Mouse (Mus musculus) embryonic facial prominence, embryonic 13.5 days (tissue): ENCODE data around the gene Upk1b. TPM values are rescaled to one million over a fixed set of nuclear protein-coding genes. Genes with fewer than 3 reads are reported as not detected.

Source experiments
- ATAC-seq: fragments of 200-750 bp; cut with Nextera tagmentation; 2 replicates; pipeline ENCODE4 v1.8.0; 2017; ENCODE audit warnings: low read depth; ENCODE audit not compliant: insufficient number of reproducible peaks, insufficient read depth, low FRiP score, low TSS enrichment
- H3K27ac ChIP-seq: fragments of 300-500 bp; sonication (generic); 2 replicates; pipeline ENCODE4 v1.5.1; 2015; ENCODE audit warnings: moderate library complexity, mild to moderate bottlenecking, inconsistent platforms
- H3K27me3 ChIP-seq: fragments of 300-500 bp; sonication (generic); 2 replicates; pipeline ENCODE4 v1.6.1; 2015; ENCODE audit warnings: mild to moderate bottlenecking, inconsistent platforms
- H3K36me3 ChIP-seq: fragments of 300-500 bp; sonication (generic); 2 replicates; pipeline ENCODE4 v1.6.1; 2015; ENCODE audit warnings: mild to moderate bottlenecking, inconsistent platforms
- H3K4me1 ChIP-seq: fragments of 300-500 bp; sonication (generic); 2 replicates; pipeline ENCODE4 v1.6.1; 2015; ENCODE audit warnings: inconsistent platforms
- H3K4me2 ChIP-seq: fragments of 300-500 bp; sonication (generic); 2 replicates; pipeline ENCODE4 v1.6.1; 2015; ENCODE audit warnings: moderate library complexity, mild to moderate bottlenecking, inconsistent platforms
- H3K4me3 ChIP-seq: fragments of 300-500 bp; sonication (generic); 2 replicates; pipeline ENCODE4 v1.5.1; 2015; ENCODE audit warnings: mild to moderate bottlenecking, inconsistent platforms
- H3K9ac ChIP-seq: fragments of 300-500 bp; sonication (generic); 2 replicates; pipeline ENCODE4 v1.6.1; 2015; ENCODE audit warnings: mild to moderate bottlenecking, inconsistent platforms
- H3K9me3 ChIP-seq: fragments of 300-500 bp; sonication (generic); 2 replicates; pipeline ENCODE4 v1.6.1; 2016; ENCODE audit warnings: inconsistent platforms
- WGBS: fragments of 180-500 bp; shearing (Covaris S2); methylation state at CpG from one replicate; pipeline ENCODE4 v1.1.7; 2015; ENCODE audit warnings: mixed read lengths; 5-methylcytosine and 5-hydroxymethylcytosine counted together
- polyA plus RNA-seq: library from polyadenylated mRNA; unstranded; fragments of >200 nt; fragmentation: Nextera tagmentation; extraction: Ambion mirVana; gene quantifications from 2 replicates; pipeline ENCODE4 v1.2.1, GENCODE M21; 2015

The Upk1b gene
- polyA plus RNA-seq, 1 experiment from 2014 or later, result 5.2 TPM

DNA sequence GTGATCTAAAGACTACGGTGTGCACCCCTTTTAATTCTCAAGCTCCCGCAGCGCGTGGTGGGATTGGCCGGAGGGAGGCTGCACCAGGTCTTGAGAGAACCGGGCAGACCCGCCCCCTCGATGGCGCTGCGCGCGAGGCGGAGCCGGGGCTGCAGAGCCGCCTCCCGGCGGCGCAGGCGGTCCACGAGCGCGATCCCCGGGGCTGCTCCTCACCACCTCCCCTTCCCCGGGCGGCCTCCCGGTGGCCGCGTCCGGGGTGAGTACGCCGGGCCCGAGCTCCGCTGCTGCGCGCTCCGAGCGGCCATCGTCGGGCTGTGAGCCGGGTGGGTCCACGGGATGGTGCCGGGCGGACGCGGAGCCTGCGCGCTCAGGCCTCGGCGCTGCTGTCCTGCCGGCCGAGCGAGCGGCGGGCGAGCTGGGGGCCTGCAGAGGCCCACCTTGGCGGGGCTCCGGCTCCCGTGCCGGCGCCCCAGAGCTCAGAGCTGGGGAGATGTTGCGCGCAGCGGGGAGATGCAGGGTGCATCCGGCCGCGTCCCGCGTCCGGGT lies 57.9 kb downstream of the Upk1b start, which contains the start of gene B4galt4:
Gene B4galt4, plus strand, starts transcription at position 152 of the 546 bp plus-strand sequence.
- H3K4me1 ChIP-seq, result peaks cover 7% of the 10 kb centered on the region
- 0 out of 2 replicates have a peak, but pooled peaks cover 6% of the 10 kb centered on the region for H3K36me3 ChIP-seq
- ATAC-seq, result peak; percentile 91
- H3K27ac ChIP-seq, result peak within 1 kb of the TSS; percentile 84
- H3K4me2 ChIP-seq, result peak within 1 kb of the TSS; percentile 86
- under 1% methylated on average over 53 of the region's 69 CpGs for WGBS
- H3K27me3 ChIP-seq, result no peaks in the 10 kb centered on the region
- H3K9me3 ChIP-seq, result no peaks in the 10 kb centered on the region
- peak within 1 kb of the TSS; percentile 73 for H3K4me3 ChIP-seq
- H3K9ac ChIP-seq, result peak within 1 kb of the TSS; percentile 85

DNA sequence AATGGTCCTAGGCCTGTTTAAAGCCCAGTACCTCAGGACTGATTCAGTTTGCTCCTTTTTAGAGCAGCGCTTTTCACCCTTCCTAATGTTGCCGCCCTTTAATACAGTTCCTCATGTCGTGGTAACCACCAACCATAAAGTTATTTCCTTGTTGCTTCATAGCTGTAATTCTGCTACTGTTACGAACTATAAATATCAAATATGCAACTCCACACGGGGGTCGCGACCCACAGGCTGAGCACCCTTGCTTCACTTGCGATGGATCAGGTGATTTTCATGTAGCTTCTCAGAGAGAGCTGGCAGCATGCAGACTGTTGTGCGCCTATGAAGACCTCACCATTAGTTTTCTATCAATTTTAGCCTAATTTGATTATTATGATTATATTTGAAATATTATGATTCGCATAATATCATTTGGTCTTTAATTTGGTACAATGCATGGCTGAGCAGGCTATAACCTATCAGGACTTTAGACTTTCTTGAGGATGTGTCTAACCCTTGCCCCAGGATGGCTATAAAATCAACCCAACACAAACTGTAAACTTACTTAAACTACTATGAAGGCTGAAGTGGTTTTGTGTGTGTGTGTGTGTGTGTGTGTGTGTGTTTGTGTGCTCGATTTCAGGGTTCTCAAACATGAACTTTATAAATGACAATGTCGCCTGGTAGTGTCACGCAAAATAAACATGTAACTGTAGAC lies 58.8 kb downstream of the Upk1b start:
- no peak overlapping the region for H3K9ac ChIP-seq
- H3K36me3 ChIP-seq, result 0 out of 2 replicates have a peak, but pooled peaks cover 6% of the 10 kb centered on the region
- no peaks in the 10 kb centered on the region for H3K9me3 ChIP-seq
- H3K4me1 ChIP-seq, result peaks cover 7% of the 10 kb centered on the region
- H3K27ac ChIP-seq, result no peak overlapping the region
- H3K4me2 ChIP-seq, result peak overlapping the region; percentile 86
- H3K4me3 ChIP-seq, result peak overlapping the region; percentile 73
- no peaks in the 10 kb centered on the region for H3K27me3 ChIP-seq
- ATAC-seq, result no peak
- 77% methylated on average over 13 of the region's 13 CpGs for WGBS

DNA sequence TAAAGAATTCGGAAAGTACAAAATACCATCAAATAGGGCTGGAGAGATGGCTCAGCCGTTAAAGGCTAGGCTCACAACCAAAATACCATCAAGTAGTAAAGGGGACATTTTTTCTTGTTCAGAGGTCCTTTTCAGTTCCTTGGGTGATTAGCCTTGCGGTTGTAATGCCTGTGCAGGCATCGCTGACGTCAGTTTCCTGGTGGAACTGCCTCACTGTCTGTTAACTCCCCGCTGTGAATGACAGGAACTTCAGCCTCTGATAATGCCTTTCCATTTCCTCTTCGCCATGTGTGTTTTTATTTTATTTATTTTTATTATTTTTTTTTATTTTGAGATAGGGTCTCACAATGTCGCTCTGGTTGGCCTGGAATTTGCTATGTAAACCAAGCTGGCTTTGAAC lies 69.2 kb downstream of the Upk1b start:
- no peak for ATAC-seq
- Histone ChIP-seq H3K27ac (no peak overlapping the region), H3K4me3 (no peak overlapping the region), H3K4me1 (peaks cover 10% of the 10 kb centered on the region), H3K9ac (no peak overlapping the region), H3K27me3 (no peaks in the 10 kb centered on the region), H3K4me2 (peak overlapping the region; percentile 0; the same call in 1 of the 2 replicates), H3K9me3 (no peaks in the 10 kb centered on the region), H3K36me3 (no peaks in the 10 kb centered on the region)
- WGBS, result 45% methylated on average over 8 of the region's 8 CpGs

DNA sequence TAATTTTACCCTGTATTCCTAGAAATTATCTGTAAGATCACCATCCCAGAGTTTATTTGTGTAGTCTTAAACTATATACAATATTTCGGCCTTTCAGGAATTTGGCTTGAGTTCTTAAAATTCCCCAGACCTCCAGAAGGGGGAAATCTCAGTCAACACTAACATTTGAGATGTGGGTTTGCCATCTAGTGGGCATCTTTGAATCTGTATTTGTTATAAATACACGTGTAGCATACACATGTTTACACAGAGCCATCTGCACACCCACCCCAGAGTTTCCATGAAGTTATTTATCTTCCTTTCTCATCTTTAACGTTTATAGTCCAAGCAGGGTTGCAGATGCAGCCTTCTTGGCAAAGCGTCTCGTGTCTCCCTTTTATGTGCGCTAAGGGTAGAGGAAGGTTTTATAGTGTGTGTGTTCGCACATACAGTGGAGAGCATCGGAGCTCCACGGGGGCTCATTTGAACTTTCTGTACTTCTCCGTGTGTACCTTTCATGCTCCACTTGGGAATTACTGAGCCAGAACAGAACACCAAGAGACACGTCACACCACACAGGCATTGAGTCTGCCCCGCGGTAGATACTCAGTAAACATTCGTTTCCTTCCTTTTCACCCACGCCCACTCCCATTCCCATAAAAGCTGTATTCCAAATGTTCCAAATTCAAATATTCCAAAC lies 70.4 kb downstream of the Upk1b start:
- no peaks in the 10 kb centered on the region for H3K36me3 ChIP-seq
- H3K4me1 ChIP-seq, result peaks cover 10% of the 10 kb centered on the region
- H3K27ac ChIP-seq, result no peak overlapping the region
- no peaks in the 10 kb centered on the region for H3K27me3 ChIP-seq
- no peak overlapping the region for H3K4me3 ChIP-seq
- peak overlapping the region; percentile 38 for H3K4me2 ChIP-seq
- H3K9me3 ChIP-seq, result no peaks in the 10 kb centered on the region
- no peak overlapping the region for H3K9ac ChIP-seq
- peak; percentile 48; the same call in 1 of the 2 replicates for ATAC-seq
- 54% methylated on average over 15 of the region's 15 CpGs for WGBS

DNA sequence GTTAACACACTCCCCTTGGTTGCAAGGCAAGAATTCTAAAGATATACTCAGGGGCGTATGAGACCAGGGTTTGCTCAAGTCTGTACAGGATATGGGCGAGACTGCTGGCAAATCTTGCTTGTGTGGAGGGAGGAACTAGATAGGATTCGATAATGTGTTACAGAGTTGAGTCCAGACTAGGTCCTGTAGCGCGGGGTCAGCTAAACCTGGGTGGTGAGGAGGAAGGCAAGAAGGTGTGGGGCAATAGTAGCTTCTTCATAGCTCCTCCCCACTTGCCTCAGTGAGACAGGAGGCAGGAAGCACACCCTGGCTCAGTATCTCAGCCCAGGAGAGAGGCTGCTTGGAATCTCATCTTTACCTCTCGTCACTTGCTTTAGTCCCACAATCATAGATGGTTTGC lies 71.0 kb downstream of the Upk1b start:
- Histone ChIP-seq H3K36me3 (no peaks in the 10 kb centered on the region), H3K27ac (no peak overlapping the region), H3K4me1 (peaks cover 10% of the 10 kb centered on the region), H3K27me3 (no peaks in the 10 kb centered on the region), H3K4me2 (no peak overlapping the region), H3K9me3 (no peaks in the 10 kb centered on the region), H3K9ac (no peak overlapping the region), H3K4me3 (no peak overlapping the region)
- ATAC-seq, result no peak; the same call in 1 of the 2 replicates
- WGBS, result 81% methylated on average over 6 of the region's 6 CpGs

- 90% methylated on average over 15 of the region's 15 CpGs for WGBS
- H3K4me2 ChIP-seq, result no peak overlapping the region
- no peak overlapping the region for H3K27ac ChIP-seq
- H3K4me3 ChIP-seq, result no peak overlapping the region
- H3K9me3 ChIP-seq, result no peaks in the 10 kb centered on the region
- ATAC-seq, result no peak
- H3K27me3 ChIP-seq, result no peaks in the 10 kb centered on the region
- H3K36me3 ChIP-seq, result no peaks in the 10 kb centered on the region
- H3K4me1 ChIP-seq, result peaks cover 10% of the 10 kb centered on the region
- no peak overlapping the region for H3K9ac ChIP-seq
Measured at GRCm38 (mm10) chr16:38728576-38729132, 71.5 kb downstream of the Upk1b start.

DNA sequence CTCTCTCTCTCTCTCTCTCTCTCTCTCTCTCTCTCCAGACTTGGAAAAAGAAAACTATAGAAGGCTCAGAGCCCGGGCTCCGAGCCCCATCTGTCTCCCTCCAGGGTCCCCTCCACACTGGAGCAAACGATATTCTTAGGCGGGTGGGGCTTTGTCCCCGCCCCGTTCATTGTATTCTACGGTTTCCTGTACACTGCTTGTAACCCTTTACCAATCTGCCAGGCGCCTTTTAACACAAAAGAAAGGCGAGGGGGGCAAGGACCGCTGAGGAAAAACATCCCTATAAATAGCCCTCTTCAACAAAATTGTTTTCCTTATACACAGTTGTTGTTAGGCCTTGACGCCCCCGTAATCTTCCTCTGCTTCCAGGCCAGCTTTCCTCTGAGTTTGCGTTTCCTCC lies 75.2 kb downstream of the Upk1b start:
- Histone ChIP-seq H3K4me3 (no peak overlapping the region), H3K9ac (no peak overlapping the region), H3K27ac (peak overlapping the region; percentile 48; the same call in 1 of the 2 replicates), H3K4me2 (no peak overlapping the region), H3K27me3 (no peaks in the 10 kb centered on the region), H3K9me3 (no peaks in the 10 kb centered on the region), H3K4me1 (peaks cover 8% of the 10 kb centered on the region), H3K36me3 (no peaks in the 10 kb centered on the region)
- WGBS, result 69% methylated on average over 13 of the region's 13 CpGs
- no peak for ATAC-seq

- no peak for ATAC-seq
- H3K4me3 ChIP-seq, result no peak overlapping the region
- WGBS, result 81% methylated on average over 8 of the region's 8 CpGs
- H3K36me3 ChIP-seq, result no peaks in the 10 kb centered on the region
- no peaks in the 10 kb centered on the region for H3K27me3 ChIP-seq
- no peak overlapping the region for H3K9ac ChIP-seq
- peaks cover 2% of the 10 kb centered on the region; the same call in 1 of the 2 replicates for H3K4me1 ChIP-seq
- H3K4me2 ChIP-seq, result no peak overlapping the region
- 0 out of 2 replicates have a peak overlapping the region, but pooled peaks have one; percentile 4 for H3K27ac ChIP-seq
- no peaks in the 10 kb centered on the region for H3K9me3 ChIP-seq
Measured at GRCm38 (mm10) chr16:38724256-38724655, 75.9 kb downstream of the Upk1b start.

Other genes with a start within 250 kb of the Upk1b start
- gene Tmem39a, start 241.6 kb downstream of the Upk1b start, polyA plus RNA-seq, result 126 and 139 TPM in 2 replicates
- 14.0 and 15.5 TPM in 2 replicates for gene Arhgap31, start 87.1 kb downstream of the Upk1b start, polyA plus RNA-seq
- 23.1 and 29.1 TPM in 2 replicates for gene B4galt4, start 58.1 kb downstream of the Upk1b start, polyA plus RNA-seq
- gene 4930435E12Rik, start 28.4 kb upstream of the Upk1b start, polyA plus RNA-seq, result not detected in 2 replicates
- 0.66 and 0.73 TPM in 2 replicates for gene Igsf11, start 92.3 kb upstream of the Upk1b start, polyA plus RNA-seq